Mouse (Mus musculus): ENCODE measurements around the gene Pcsk6.
"Not testable (repeated sequence)": the region's sequence is repeated elsewhere in the genome, so short reads cannot be mapped to it uniquely, and the experiment has no call there.

GRCm38 (mm10) chr7:65934238-65934970 is 72.9 kb downstream of the Pcsk6 start:
- not testable (repeated sequence) for TF ChIP-seq TAL1, GATA1 (IDR thresholded peaks at IDR 0.05; ENCODE audit: low read length)
